Mouse (Mus musculus): ENCODE data around the gene Zfp740. TPM values are rescaled to one million over a fixed set of nuclear protein-coding genes. Genes with fewer than 3 reads are reported as not detected.

Zfp740 gene
- total RNA-seq, 2 experiments from 2014 or later, result 32.2 to 35.9 TPM

Other genes with a start within 250 kb of the Zfp740 start
- not detected for gene Krt78, start 249.0 kb upstream of the Zfp740 start, total RNA-seq (2021)
- gene Krt8, start 198.8 kb upstream of the Zfp740 start, total RNA-seq (2021), result 1 to 10 TPM; 1.4 to 2.5 TPM
- gene Krt18, start 175.1 kb upstream of the Zfp740 start, total RNA-seq (2021), result 1 to 10 TPM; 2.5 to 5.1 TPM
- 100 to 1,000 TPM; 149 to 165 TPM for gene Eif4b, start 129.5 kb upstream of the Zfp740 start, total RNA-seq (2021)
- gene Tns2, start 102.8 kb upstream of the Zfp740 start, total RNA-seq (2021), result 100 to 1,000 TPM; 128 to 129 TPM
- gene Spryd3, start 67.0 kb upstream of the Zfp740 start, total RNA-seq (2021), result 10 to 100 TPM; 14.8 to 14.9 TPM
- 10 to 100 TPM; 31.4 to 40.9 TPM for gene Igfbp6, start 58.9 kb upstream of the Zfp740 start, total RNA-seq (2021)
- not detected for gene Soat2, start 52.7 kb upstream of the Zfp740 start, total RNA-seq (2021)
- 10 to 100 TPM; 15.8 to 16.2 TPM for gene Csad, start 1.5 kb downstream of the Zfp740 start, total RNA-seq (2021)
- gene Itgb7, start 28.7 kb downstream of the Zfp740 start, total RNA-seq (2021), result 1 to 10 TPM; 1.6 to 1.8 TPM
- gene Rarg, start 54.3 kb downstream of the Zfp740 start, total RNA-seq (2021), result 10 to 100 TPM; 20.0 to 21.9 TPM
- not detected for gene Gm9918, start 67.3 kb downstream of the Zfp740 start, total RNA-seq (2021)
- gene Mfsd5, start 76.2 kb downstream of the Zfp740 start, total RNA-seq (2021), result 10 to 100 TPM; 18.1 to 19.4 TPM
- 1 to 10 TPM; 1.0 to 2.1 TPM for gene Espl1, start 93.0 kb downstream of the Zfp740 start, total RNA-seq (2021)
- 100 to 1,000 TPM; 308 to 311 TPM for gene Pfdn5, start 122.9 kb downstream of the Zfp740 start, total RNA-seq (2021)
- gene Myg1, start 128.5 kb downstream of the Zfp740 start, total RNA-seq (2021), result 10 to 100 TPM; 17.7 to 22.7 TPM
- 10 to 100 TPM; 12.5 to 12.8 TPM for gene Aaas, start 147.5 kb downstream of the Zfp740 start, total RNA-seq (2021)
- not detected for gene Sp7, start 163.9 kb downstream of the Zfp740 start, total RNA-seq (2021)
- 10 to 100 TPM; 45.7 to 49.1 TPM for gene Sp1, start 202.9 kb downstream of the Zfp740 start, total RNA-seq (2021)
- under 1 TPM; 0.16 to 0.78 TPM for gene Amhr2, start 242.1 kb downstream of the Zfp740 start, total RNA-seq (2021)

All from heart, postnatal 36 days (tissue).